Mouse (Mus musculus) spleen, embryonic (tissue): Measurements from ENCODE around the gene Ddx59.

ENCODE experiments used
- CTCF ChIA-PET: fragments of 350-600 bp; sonication (Branson Sonifier 250); formaldehyde crosslinking; loops from one replicate; lab custom pipeline; 2022; lab: Charles Lee

Ddx59 gene

DNA sequence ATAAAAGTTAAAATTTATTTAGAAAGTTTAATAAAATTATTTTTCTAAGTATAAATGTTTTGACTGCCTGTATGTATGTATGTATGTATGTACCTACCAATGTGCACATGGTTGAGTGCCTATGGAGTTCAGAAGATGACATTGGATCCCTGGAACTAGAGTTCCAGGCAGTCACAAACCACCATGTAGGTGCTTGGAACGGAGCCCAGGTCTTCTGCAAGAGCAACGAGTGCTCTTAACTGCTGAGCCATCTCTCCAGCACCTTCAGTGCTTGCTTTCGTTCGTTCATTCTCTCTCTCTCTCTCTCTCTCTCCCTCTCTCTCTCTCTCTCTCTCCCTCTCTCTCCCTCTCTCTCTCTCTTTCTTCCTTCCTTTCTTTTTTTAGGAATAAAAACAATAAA, 32.3 kb downstream of the Ddx59 start:
- CTCF ChIA-PET = interaction anchor here (0.7 kb wide), 1 partner anchor 402 kb away, joined by 6 read pairs; no protein-coding TSS in a partner anchor

- CTCF ChIA-PET = no interaction called here
Measured at GRCm38 (mm10) chr1:136449541-136449940, 34.5 kb downstream of the Ddx59 start.

- CTCF ChIA-PET = no interaction called here
Measured at GRCm38 (mm10) chr1:136450206-136450605, 35.1 kb downstream of the Ddx59 start.

DNA sequence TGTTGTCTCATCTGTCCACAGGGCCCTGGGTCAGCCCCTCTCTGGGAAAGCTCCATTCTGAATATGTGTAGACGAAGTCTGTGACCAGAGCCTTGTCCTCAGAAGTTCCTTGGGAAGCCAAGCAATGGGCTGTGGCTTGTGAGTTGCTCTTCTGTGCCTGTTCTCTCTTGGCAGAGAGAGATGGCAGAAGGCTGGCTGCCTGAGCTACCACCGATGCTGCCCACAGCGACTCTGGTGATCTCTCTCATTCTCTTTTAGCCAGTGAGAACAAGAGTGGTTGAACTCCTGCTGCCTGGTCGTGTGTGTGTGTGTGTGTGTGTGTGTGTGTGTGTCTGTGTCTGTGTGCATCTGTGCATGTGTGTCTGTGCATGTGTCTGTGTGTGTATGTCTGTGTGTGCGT, 37.4 kb downstream of the Ddx59 start:
- CTCF ChIA-PET = no interaction called here

GRCm38 (mm10) chr1:136455756-136456585, 40.9 kb downstream of the Ddx59 start:
- CTCF ChIA-PET = no interaction called here

- CTCF ChIA-PET = no interaction called here
Measured at GRCm38 (mm10) chr1:136456741-136457140, 41.7 kb downstream of the Ddx59 start.

DNA sequence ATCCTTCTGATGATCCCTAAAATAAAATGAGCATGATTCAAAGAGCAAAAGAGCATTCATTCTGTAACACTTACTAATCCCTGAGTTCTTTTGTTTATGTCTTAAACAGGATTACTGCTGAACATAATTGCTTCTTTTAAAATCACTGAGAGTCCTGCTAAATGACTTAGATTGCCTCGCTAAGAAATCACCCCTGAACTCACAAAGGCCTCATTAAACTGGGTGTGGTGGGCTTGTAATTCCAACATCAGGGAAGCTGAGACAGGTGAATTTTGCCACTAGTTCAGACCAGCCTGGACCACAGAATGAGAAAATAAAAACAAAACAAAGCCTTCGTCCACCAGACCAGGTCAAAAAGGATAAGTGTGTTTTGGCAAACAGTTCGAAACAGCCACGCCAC, 42.3 kb downstream of the Ddx59 start:
- CTCF ChIA-PET = no interaction called here

GRCm38 (mm10) chr1:136458691-136459245, 43.7 kb downstream of the Ddx59 start:
- CTCF ChIA-PET = interaction anchor here (0.7 kb wide), 1 partner anchor 1432 kb away, joined by 4 read pairs; no protein-coding TSS in a partner anchor

DNA sequence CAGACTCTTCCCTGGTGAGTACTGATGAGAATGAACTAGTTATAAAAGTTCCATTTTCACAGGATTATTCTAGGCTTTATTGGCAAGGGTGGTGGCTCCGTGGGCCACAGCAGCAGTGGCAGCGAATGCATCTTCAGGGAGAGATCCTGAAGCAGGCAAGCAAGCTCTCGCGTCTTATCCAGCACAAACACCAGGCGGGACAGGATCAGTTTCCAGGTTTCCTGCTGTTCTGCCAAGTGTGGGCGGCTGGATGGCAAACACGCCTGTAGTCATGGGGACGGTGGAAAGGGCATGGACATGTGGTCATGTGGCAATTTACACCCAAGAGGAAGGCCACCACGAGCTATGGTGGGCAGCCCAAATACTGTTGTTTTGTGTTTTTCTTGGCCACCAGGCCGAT, 47.4 kb downstream of the Ddx59 start:
- CTCF ChIA-PET = no interaction called here

- CTCF ChIA-PET = no interaction called here
Measured at GRCm38 (mm10) chr1:136465168-136465567, 50.1 kb downstream of the Ddx59 start.

DNA sequence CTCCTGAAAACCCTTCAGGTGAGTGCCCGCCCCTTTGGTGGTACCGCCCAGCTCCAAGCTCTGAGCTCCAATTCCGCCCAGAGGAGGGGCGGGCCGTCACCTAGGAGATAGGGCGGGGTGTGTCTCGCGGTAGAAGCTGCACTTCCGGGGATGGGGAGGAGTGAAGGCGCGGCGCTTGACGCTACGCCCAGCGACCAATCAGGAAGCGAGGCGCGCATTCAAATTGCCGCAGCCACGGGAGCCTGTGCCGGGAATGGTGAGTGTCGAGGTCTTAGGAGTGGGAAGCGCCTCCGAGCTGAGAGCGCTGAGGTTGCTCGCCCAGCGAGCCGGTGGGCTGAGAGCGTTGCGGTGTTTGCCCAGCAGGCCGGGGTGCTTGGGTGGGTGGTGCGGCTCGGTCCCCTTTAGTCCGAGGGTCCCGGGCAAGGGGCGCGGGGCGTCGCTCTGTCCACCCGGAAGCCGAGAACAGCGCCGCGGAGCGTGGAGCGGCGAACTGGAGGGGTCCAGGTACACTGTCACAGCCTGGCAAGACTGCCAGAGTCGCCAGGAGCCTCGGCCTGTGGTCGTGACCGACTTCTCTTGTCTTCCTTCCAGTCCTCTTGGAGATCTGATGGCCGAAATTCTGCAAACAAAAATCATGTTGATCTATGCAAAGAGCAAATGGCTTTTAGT, 51.2 kb downstream of the Ddx59 start, which contains the start of gene Kif14:
TSS of gene Kif14 (plus strand) at position 201 of the 669 bp plus-strand sequence.
- CTCF ChIA-PET = no interaction called here

GRCm38 (mm10) chr1:136469408-136469807, 54.3 kb downstream of the Ddx59 start:
- CTCF ChIA-PET = no interaction called here

GRCm38 (mm10) chr1:136470471-136470870, 55.4 kb downstream of the Ddx59 start:
- CTCF ChIA-PET = no interaction called here
